Mouse (Mus musculus) frontal cortex, postnatal 25 days (tissue): ENCODE measurements around the gene B4galt7.
"Not testable (repeated sequence)": the region's sequence is repeated elsewhere in the genome, so short reads cannot be mapped to it uniquely, and the experiment has no call there.

ENCODE experiments used
- DNase-seq, 2 experiments: peaks; one replicate each; pipeline ENCODE4 v3.0.0; 2022; ENCODE audit warnings: low spot score in 2 of 2

The B4galt7 gene

DNA sequence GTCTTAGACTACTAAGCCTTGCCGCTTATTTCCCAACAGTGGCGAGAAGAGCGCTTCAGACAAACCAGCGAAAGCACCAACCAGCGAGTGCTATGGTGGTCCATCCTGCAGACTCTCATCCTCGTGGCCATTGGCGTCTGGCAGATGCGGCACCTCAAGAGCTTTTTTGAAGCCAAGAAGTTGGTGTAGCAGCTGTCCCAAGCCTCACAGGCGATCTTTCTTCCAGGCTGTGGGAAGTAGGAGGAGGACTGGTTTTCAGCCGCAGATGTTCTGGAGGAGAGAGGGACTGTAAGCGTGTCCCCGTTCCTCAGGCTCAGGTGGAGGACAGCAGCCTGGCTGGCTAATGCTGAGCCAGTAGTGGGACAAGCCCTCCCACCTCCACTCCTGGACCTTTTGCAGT, 2.9 kb upstream of the B4galt7 start:
- DNase-seq: no peak

- no peak for DNase-seq
Measured at GRCm38 (mm10) chr13:55600657-55601056, 961 bp downstream of the B4galt7 start.

- DNase-seq: peak; percentile 83 to 87
Measured at GRCm38 (mm10) chr13:55601611-55602010, 1.9 kb downstream of the B4galt7 start.

- no peak for DNase-seq
Measured at GRCm38 (mm10) chr13:55604606-55605005, 4.9 kb downstream of the B4galt7 start.

DNA sequence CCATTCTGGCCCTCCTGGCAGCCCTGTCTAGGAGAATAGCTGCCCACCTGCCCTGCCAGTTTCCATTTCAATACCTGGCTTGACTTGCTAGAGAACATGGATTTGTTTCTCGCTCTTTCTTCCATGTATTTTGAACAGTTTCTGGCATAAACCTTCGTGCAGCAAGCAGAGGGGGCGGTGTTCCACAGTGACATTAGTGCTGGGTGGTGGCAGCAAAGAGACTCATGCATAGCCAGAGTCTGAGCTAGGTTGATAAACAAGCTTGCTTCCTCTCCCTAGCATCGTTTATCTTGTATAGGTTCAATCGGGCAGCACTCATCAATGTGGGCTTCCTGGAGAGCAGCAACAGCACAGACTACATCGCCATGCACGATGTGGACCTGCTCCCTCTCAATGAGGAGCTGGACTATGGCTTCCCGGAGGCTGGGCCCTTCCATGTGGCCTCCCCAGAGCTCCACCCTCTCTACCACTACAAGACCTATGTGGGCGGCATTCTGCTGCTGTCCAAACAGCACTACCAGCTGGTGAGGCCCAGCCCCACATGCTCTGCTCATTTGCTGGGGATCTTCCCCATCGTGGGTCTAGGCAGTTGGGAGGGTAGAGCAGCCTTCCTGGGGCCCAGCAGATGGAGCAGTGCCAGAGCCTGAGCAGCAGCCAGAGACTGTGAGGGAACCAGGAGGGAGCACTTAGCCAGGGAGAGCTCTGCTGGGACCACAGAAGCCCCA, 7.4 kb downstream of the B4galt7 start:
- no peak for DNase-seq

DNA sequence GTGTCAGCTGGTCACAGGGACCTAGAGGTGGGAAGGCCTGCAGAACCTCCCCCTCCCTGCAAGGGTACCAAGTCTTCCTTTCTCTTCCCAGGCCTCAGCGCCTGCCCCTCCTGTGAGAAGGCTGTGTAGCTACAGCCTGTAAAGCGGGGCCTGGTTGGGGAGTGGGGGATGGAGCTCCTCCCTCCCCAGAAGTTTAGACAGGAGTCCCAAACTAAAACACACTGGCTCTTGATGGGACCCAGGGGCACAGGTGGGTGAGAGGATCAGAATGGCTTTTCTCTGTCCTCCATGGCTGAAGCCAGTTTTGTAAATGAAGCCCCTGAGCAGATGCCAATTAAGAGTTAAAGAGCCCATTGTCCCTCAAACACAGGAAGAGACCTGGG, 7.9 kb downstream of the B4galt7 start:
- no peak for DNase-seq

DNA sequence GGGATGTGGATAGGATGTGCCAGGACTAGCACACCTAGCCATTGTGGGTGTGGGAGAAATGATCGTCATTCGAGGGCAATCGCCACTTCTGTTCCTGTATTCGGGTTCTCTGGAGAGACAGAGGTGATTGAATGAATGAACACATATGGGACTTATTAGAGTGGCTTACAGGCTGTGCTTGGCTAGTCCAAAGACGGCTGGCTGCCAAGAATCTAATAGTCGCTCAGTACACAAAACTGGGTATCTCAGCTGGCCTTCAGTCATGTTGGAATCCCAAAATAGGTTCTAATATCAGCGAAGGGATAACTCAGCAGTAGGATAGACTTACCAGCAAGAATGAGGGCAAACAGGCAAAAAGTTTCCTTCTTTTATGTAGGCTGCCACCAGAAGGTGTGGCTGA, 12.3 kb downstream of the B4galt7 start:
- no peak for DNase-seq

DNA sequence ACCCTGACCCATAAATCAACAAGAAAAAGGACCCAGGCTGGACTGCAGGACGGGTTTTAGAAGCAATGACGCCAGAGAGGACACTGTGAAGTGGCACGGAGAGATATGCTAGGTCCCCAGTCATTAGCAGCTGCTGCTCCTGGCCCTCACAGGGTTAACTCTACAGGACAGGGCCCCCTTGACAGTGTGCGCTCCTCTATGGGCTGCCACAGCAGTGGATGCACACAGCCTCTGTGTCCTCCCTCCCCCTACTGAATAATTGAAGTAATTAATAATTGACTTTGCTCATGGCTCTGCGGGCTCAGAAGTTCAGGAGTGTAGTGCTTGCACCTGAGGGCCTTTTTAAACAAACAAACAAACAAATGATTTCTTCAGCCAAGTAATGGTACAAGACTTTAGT, 13.8 kb downstream of the B4galt7 start:
- no peak for DNase-seq

GRCm38 (mm10) chr13:55619328-55619727, 19.6 kb downstream of the B4galt7 start:
- DNase-seq: no peak

- no peak for DNase-seq
Measured at GRCm38 (mm10) chr13:55620275-55620674, 20.6 kb downstream of the B4galt7 start.

DNA sequence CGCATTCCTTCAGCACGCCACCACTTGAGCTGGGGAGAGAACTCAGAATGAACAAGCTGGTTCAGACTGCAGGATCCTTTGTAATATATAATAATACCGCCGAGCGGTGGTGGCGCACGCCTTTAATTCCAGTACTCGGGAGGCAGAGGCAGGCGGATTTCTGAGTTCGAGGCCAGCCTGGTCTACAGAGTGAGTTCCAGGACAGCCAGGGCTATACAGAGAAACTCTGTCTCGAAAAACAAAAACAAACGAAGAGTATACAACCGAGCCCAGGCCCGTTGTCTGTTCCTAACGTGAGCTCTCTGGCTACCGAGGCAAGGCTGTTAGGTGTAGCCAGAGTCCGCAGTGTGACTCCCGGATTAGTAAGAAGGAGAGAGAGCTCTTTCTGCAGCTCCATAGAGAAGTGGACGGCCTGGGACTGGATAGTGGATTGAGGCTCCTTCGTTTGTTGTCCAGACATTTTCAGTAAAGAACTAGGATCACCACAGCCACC, 22.5 kb downstream of the B4galt7 start:
- not testable (repeated sequence) for DNase-seq

- peak; percentile 78 for DNase-seq
Measured at GRCm38 (mm10) chr13:55622649-55623541, 23.2 kb downstream of the B4galt7 start, which contains the start of gene Caml. TSS of gene Caml (plus strand) at chr13:55623005.

GRCm38 (mm10) chr13:55634639-55635127, 35.0 kb downstream of the B4galt7 start, which contains the start of gene Ddx46:
TSS of gene Ddx46 (plus strand) at chr13:55635027.
- peak; percentile 72 to 81 for DNase-seq

GRCm38 (mm10) chr13:55635146-55635571, 35.5 kb downstream of the B4galt7 start:
- DNase-seq: no peak

DNA sequence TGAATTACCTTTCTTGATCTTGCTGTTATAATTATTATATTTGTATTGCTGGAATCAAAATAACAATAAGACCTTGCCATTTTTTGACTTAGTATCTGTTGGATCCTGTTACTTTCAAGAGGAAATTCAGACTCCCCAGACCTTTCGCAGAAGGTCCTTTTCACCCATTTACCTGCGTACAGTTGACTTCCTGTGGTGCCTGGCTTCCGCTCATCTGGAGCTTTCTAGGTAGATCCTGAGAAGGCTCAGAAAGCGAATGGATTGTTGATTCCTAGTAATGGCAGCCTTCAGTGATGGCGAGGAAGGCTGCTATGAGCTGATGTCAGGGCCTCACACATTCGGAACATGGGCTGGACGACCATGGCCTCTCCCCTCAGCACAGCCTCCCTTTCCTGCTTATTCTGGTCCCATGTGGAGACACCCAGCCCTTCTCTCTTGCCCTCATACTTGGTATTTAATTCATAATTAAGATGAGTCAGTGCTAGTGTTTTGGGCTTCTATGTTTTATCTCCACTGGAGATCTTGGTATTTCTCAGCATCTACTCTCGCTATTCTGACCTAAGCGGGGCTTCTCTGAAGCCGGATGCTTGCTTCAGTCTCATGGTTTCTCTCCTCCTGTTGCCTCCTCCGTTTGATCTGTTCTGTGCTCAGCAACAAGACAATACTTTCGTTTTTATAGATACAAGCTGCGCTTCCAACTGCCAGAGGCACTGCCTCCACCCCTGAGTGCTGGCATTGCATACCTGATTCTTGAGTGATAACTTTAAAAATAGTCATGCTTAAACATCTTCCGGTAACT, 36.7 kb downstream of the B4galt7 start:
- no peak for DNase-seq

DNA sequence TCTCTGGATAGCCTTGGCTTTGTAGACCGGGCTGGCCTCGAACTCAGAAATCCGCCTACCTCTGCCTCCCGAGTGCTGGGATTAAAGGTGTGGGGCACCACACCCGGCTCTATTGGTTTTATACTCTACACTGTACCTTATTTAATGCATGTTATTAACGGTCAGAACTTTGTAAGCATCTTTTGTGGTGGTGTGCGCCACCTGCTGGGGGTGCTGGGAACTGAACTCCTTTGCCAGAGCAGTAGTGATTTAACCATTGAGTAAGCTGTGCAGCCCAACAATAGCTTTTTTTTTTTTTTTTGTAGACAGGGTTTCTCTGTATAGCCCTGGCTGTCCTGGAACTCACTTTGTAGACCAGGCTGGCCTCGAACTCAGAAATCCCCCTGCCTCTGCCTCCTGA, 40.8 kb downstream of the B4galt7 start:
- DNase-seq: peak; percentile 70 to 71

- DNase-seq: no peak
Measured at GRCm38 (mm10) chr13:55644525-55644924, 44.8 kb downstream of the B4galt7 start.

GRCm38 (mm10) chr13:55650098-55650497, 50.4 kb downstream of the B4galt7 start:
- no peak for DNase-seq

- DNase-seq: no peak
Measured at GRCm38 (mm10) chr13:55650980-55651379, 51.3 kb downstream of the B4galt7 start.
